Mouse (Mus musculus): ENCODE results near the gene Olfr1506. TPM values are rescaled to one million over a fixed set of nuclear protein-coding genes. Genes with fewer than 3 reads are reported as not detected.
A peak's percentile ranks its signal among the peaks of the same experiment; 100 is the strongest.
"Not testable (repeated sequence)": the region's sequence is repeated elsewhere in the genome, so short reads cannot be mapped to it uniquely, and the experiment has no call there.

Olfr1506 gene
- 1.3 TPM in 1 of 2 replicates, not detected in the other for total RNA-seq (2015; ENCODE audit: low replicate concordance)
- total RNA-seq (2017; ENCODE audit: low replicate concordance), result 0.85 and 5.7 TPM in 2 replicates

DNA sequence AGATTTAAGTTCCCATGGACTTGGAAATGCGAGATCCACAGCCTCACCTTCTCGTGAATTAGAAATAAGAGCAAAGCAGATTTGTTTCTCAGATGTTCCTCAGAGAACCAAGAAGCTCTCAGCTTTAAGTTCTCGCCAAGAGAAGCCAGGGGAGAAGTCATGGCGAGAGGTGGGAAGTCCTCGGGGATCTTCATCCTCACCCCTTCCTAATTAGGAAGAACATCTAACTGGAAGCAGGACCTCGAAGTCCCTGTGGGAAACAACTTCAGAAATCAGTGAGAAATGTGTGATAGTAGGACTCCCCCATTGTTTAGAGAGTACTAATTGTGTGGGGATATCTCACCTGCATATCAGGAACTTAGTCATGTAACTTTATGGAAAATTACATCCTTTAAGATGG, at the start of gene Olfr1506:
Gene Olfr1506 (minus strand): TSS at position 101 of the 400 bp plus-strand sequence.
- ATAC-seq (replicated peaks; ENCODE audit: low FRiP score, poor library complexity, severe bottlenecking), result not testable (repeated sequence)

GRCm38 (mm10) chr2:90270932-90271331, 46.6 kb upstream of the Olfr1506 start, which contains the start of gene Olfr1271:
Gene Olfr1271 (minus strand): TSS chr2:90271032.
- no peak for ATAC-seq (replicated peaks; ENCODE audit: low FRiP score, poor library complexity, severe bottlenecking)

DNA sequence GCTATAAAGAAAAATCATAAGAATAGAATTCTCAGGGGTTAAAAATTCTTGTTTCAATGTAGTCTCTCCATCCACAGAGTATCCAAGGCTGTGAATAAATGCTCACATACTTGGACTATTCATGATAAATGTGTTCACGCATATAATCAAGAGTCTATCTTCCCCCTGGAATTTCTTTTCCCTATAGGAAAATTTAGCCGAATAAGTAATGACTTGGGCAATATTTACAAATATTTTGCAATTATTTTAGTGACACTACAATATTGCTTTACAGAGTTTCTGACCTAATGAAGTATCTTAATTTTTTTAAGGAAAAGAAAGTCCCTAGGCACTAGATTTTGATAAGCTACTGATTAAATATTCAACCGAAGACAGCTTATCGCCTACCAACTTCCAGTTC, 33.2 kb upstream of the Olfr1506 start, which contains the start of gene Olfr142:
Gene Olfr142 (minus strand): TSS at position 101 of the 400 bp plus-strand sequence.
- no peak for ATAC-seq (replicated peaks; ENCODE audit: low FRiP score, poor library complexity, severe bottlenecking)

- not testable (repeated sequence) for ATAC-seq (replicated peaks; ENCODE audit: low FRiP score, poor library complexity, severe bottlenecking)
Observed at GRCm38 (mm10) chr2:90199606-90200005, 24.7 kb downstream of the Olfr1506 start.

DNA sequence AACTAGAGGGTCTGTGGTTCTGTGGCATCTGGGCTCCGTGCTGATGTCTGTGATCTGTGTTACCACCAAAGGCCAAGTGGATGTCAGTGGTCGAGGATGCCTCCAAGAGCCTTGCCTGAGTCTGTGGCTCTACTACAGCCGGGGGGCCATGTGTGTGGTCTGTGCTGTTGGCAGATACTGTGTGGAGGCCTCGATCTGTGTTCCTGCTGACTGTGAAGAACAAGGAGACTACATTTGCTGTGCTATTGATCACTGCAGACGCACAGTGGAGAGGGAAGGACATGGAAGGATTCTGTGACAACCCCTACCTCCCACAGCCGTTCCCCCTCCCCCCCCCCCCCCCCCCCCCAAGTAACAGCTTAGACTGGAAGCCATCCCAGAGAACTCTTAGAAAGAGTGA, 29.0 kb downstream of the Olfr1506 start:
- not testable (repeated sequence) for ATAC-seq (replicated peaks; ENCODE audit: low FRiP score, poor library complexity, severe bottlenecking)

- ATAC-seq (replicated peaks; ENCODE audit: low FRiP score, poor library complexity, severe bottlenecking), result peak; percentile 88
Observed at GRCm38 (mm10) chr2:90194750-90195149, 29.5 kb downstream of the Olfr1506 start.

GRCm38 (mm10) chr2:90187082-90187481, 37.2 kb downstream of the Olfr1506 start:
- ATAC-seq (replicated peaks; ENCODE audit: low FRiP score, poor library complexity, severe bottlenecking), result peak; percentile 81

DNA sequence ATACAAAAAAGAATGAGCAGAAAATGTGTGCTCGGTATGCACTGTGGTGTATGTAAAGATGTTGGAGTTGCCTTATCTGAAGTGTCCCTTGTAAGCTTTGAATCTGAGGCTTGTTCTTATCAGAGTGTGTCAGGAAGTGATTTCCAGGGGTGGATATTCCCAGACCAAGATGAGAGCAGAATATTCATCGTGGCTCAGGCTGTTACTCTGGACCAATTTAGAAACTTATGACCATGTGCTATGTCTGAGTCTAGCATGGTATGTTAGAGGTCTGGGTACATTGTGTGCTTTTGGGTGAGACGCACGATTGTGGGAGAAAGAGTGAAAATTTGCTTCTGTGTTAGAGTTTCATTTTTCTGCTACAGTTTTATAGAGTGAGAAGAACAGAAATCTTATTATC, 38.2 kb downstream of the Olfr1506 start:
- ATAC-seq (replicated peaks; ENCODE audit: low FRiP score, poor library complexity, severe bottlenecking), result not testable (repeated sequence)

Other genes starting within 250 kb of the Olfr1506 start
- not detected in 2 replicates for gene Olfr1261, start 233.3 kb downstream of the Olfr1506 start, total RNA-seq (2015; ENCODE audit: low replicate concordance)
- gene Olfr1261, start 233.3 kb downstream of the Olfr1506 start, total RNA-seq (2017; ENCODE audit: low replicate concordance), result 0.28 TPM in 1 of 2 replicates, not detected in the other
- gene Olfr1262, start 224.3 kb downstream of the Olfr1506 start, total RNA-seq (2015; ENCODE audit: low replicate concordance), result not detected in 2 replicates
- not detected in 2 replicates for gene Olfr1262, start 224.3 kb downstream of the Olfr1506 start, total RNA-seq (2017; ENCODE audit: low replicate concordance)
- gene Olfr1263, start 212.4 kb downstream of the Olfr1506 start, total RNA-seq (2015; ENCODE audit: low replicate concordance), result not detected in 2 replicates
- not detected in 2 replicates for gene Olfr1263, start 212.4 kb downstream of the Olfr1506 start, total RNA-seq (2017; ENCODE audit: low replicate concordance)
- gene Olfr1264, start 198.9 kb downstream of the Olfr1506 start, total RNA-seq (2015; ENCODE audit: low replicate concordance), result not detected in 2 replicates
- gene Olfr1264, start 198.9 kb downstream of the Olfr1506 start, total RNA-seq (2017; ENCODE audit: low replicate concordance), result not detected in 2 replicates
- not detected in 2 replicates for gene Olfr1265, start 189.2 kb downstream of the Olfr1506 start, total RNA-seq (2015; ENCODE audit: low replicate concordance)
- not detected in 2 replicates for gene Olfr1265, start 189.2 kb downstream of the Olfr1506 start, total RNA-seq (2017; ENCODE audit: low replicate concordance)
- gene Olfr140, start 160.9 kb downstream of the Olfr1506 start, total RNA-seq (2015; ENCODE audit: low replicate concordance), result not detected in 2 replicates
- gene Olfr140, start 160.9 kb downstream of the Olfr1506 start, total RNA-seq (2017; ENCODE audit: low replicate concordance), result not detected in 2 replicates
- gene Olfr1269, start 103.1 kb downstream of the Olfr1506 start, total RNA-seq (2015; ENCODE audit: low replicate concordance), result not detected in 2 replicates
- gene Olfr1269, start 103.1 kb downstream of the Olfr1506 start, total RNA-seq (2017; ENCODE audit: low replicate concordance), result not detected in 2 replicates
- not detected in 2 replicates for gene Olfr32, start 82.2 kb downstream of the Olfr1506 start, total RNA-seq (2015; ENCODE audit: low replicate concordance)
- not detected in 2 replicates for gene Olfr32, start 82.2 kb downstream of the Olfr1506 start, total RNA-seq (2017; ENCODE audit: low replicate concordance)
- gene Olfr1270, start 71.4 kb downstream of the Olfr1506 start, total RNA-seq (2015; ENCODE audit: low replicate concordance), result not detected in 2 replicates
- gene Olfr1270, start 71.4 kb downstream of the Olfr1506 start, total RNA-seq (2017; ENCODE audit: low replicate concordance), result not detected in 2 replicates
- not detected in 2 replicates for gene Olfr142, start 33.1 kb upstream of the Olfr1506 start, total RNA-seq (2015; ENCODE audit: low replicate concordance)
- gene Olfr142, start 33.1 kb upstream of the Olfr1506 start, total RNA-seq (2017; ENCODE audit: low replicate concordance), result not detected in 2 replicates
- gene Olfr1271, start 46.5 kb upstream of the Olfr1506 start, total RNA-seq (2015; ENCODE audit: low replicate concordance), result not detected in 2 replicates
- not detected in 2 replicates for gene Olfr1271, start 46.5 kb upstream of the Olfr1506 start, total RNA-seq (2017; ENCODE audit: low replicate concordance)
- not detected in 2 replicates for gene Olfr1272, start 68.3 kb upstream of the Olfr1506 start, total RNA-seq (2015; ENCODE audit: low replicate concordance)
- not detected in 2 replicates for gene Olfr1272, start 68.3 kb upstream of the Olfr1506 start, total RNA-seq (2017; ENCODE audit: low replicate concordance)
- gene Gm13769, start 97.7 kb upstream of the Olfr1506 start, total RNA-seq (2015; ENCODE audit: low replicate concordance), result not detected in 2 replicates
- gene Gm13769, start 97.7 kb upstream of the Olfr1506 start, total RNA-seq (2017; ENCODE audit: low replicate concordance), result not detected in 2 replicates
- not detected in 2 replicates for gene Olfr1274-ps, start 174.2 kb upstream of the Olfr1506 start, total RNA-seq (2015; ENCODE audit: low replicate concordance)
- gene Olfr1274-ps, start 174.2 kb upstream of the Olfr1506 start, total RNA-seq (2017; ENCODE audit: low replicate concordance), result not detected in 2 replicates

Data from erythroblast, adult 5-6 weeks (primary cell).